In genomic region chr11:84168701-84169288, GRCm38 (mm10) we compare ENCODE assay signal across 8 mouse cellular contexts. TPM values are rescaled to one million over a fixed set of nuclear protein-coding genes. Genes with fewer than 3 reads are reported as not detected.
DNase-seq lines count a peak whose midpoint lies in the region; ATAC-seq lines count a peak whose summit lies in the region.

No protein-coding gene starts in this region.

- H3K36me3 ChIP-seq in heart, embryonic 11.5 days (ENCODE audit: control insufficient read depth, insufficient read depth, low read length): no peaks in the 10 kb centered on the region
- no peaks in the 10 kb centered on the region for H3K36me3 ChIP-seq in forebrain, embryonic 11.5 days (ENCODE audit: control insufficient read depth, insufficient read depth, low read length)

- ATAC-seq in heart, embryonic 11.5 days (replicated peaks; ENCODE audit: insufficient number of reproducible peaks, low FRiP score, low TSS enrichment): no peak
- no peak for ATAC-seq in forebrain, embryonic 11.5 days (replicated peaks; ENCODE audit: low FRiP score)

- DNase-seq in 3T3-L1 (ENCODE audit: low read depth, low spot score): peak; percentile 68
- peak; percentile 81 for DNase-seq in 416B (ENCODE audit: low read depth)
- DNase-seq in cerebellum, adult 9-11 months: peak; percentile 19
- DNase-seq in layer of hippocampus, postnatal 10 days (ENCODE audit: low spot score in 2 of 2): peak; percentile 31 to 46
- peak; percentile 79 for DNase-seq in lung, postnatal 10 days
- peak; percentile 42 for DNase-seq in skeletal muscle tissue, adult 2 months (ENCODE audit: low read depth, low spot score)
- DNase-seq in forebrain, embryonic 11.5 days (ENCODE audit: low spot score): no peak

- no peak overlapping the region for H3K9ac ChIP-seq in heart, embryonic 11.5 days (ENCODE audit: low read depth, low read length)
- H3K9ac ChIP-seq in forebrain, embryonic 11.5 days (ENCODE audit: low read length): no peak overlapping the region

- H3K4me2 ChIP-seq in heart, embryonic 11.5 days: peak overlapping the region; percentile 37; the same call in 1 of the 2 replicates
- H3K4me2 ChIP-seq in forebrain, embryonic 11.5 days (ENCODE audit: low read depth, low read length, severe bottlenecking): no peak overlapping the region

- no peaks in the 10 kb centered on the region for H3K27me3 ChIP-seq in heart, embryonic 11.5 days (ENCODE audit: control insufficient read depth, insufficient read depth, low read length)
- no peaks in the 10 kb centered on the region for H3K27me3 ChIP-seq in forebrain, embryonic 11.5 days (ENCODE audit: control insufficient read depth, insufficient read depth, low read length)

- H3K4me3 ChIP-seq in heart, embryonic 11.5 days (ENCODE audit: low read depth, low read length): no peak overlapping the region
- H3K4me3 ChIP-seq in forebrain, embryonic 11.5 days (ENCODE audit: low read depth, low read length): no peak overlapping the region

- H3K4me1 ChIP-seq in heart, embryonic 11.5 days (ENCODE audit: control insufficient read depth, insufficient read depth, low read length): peaks cover 5% of the 10 kb centered on the region
- H3K4me1 ChIP-seq in forebrain, embryonic 11.5 days (replicated peaks; ENCODE audit: control insufficient read depth, insufficient read depth, low read length): 0 out of 2 replicates have a peak, but pooled peaks cover 2% of the 10 kb centered on the region

- no peaks in the 10 kb centered on the region for H3K9me3 ChIP-seq in heart, embryonic 11.5 days (replicated peaks; ENCODE audit: control insufficient read depth, low read length)
- H3K9me3 ChIP-seq in forebrain, embryonic 11.5 days (ENCODE audit: control insufficient read depth, low read length): no peaks in the 10 kb centered on the region

- H3K27ac ChIP-seq in heart, embryonic 11.5 days (ENCODE audit: low read depth, low read length): no peak overlapping the region
- H3K27ac ChIP-seq in forebrain, embryonic 11.5 days (ENCODE audit: low read depth, low read length): no peak overlapping the region

- 22% methylated on average over 7 of the region's 7 CpGs for WGBS in heart, embryonic 11.5 days (ENCODE audit: insufficient replicate concordance)
- 22% methylated on average over 7 of the region's 7 CpGs for WGBS in forebrain, embryonic 11.5 days

RNA-seq across cellular contexts. Expression of gene Gm11437, which starts 1.5 kb away (rescaled TPM):
- polyA plus RNA-seq in heart, embryonic 11.5 days (2014; fragmentation: Nextera tagmentation; extraction: Ambion mirVana): not detected in 2 replicates
- total RNA-seq in layer of hippocampus, postnatal 10 days (2021): not detected
- not detected in 2 replicates for polyA plus RNA-seq in forebrain, embryonic 11.5 days (2014; fragmentation: Nextera tagmentation; extraction: Ambion mirVana)

RNA-seq across cellular contexts. Expression of gene Acaca, which starts 39.3 kb away (rescaled TPM):
- polyA plus RNA-seq in heart, embryonic 11.5 days (2014; fragmentation: Nextera tagmentation; extraction: Ambion mirVana): 11.9 and 12.1 TPM in 2 replicates
- total RNA-seq in layer of hippocampus, postnatal 10 days (2021): 100 to 1,000 TPM; 105 to 117 TPM
- polyA plus RNA-seq in forebrain, embryonic 11.5 days (2014; fragmentation: Nextera tagmentation; extraction: Ambion mirVana): 32.1 and 37.2 TPM in 2 replicates

RNA-seq across cellular contexts. Expression of gene Tada2a, which starts 39.4 kb away (rescaled TPM):
- polyA plus RNA-seq in heart, embryonic 11.5 days (2014; fragmentation: Nextera tagmentation; extraction: Ambion mirVana): 21.3 and 24.2 TPM in 2 replicates
- total RNA-seq in layer of hippocampus, postnatal 10 days (2021): 10 to 100 TPM; 34.8 to 35.6 TPM
- 41.7 and 42.8 TPM in 2 replicates for polyA plus RNA-seq in forebrain, embryonic 11.5 days (2014; fragmentation: Nextera tagmentation; extraction: Ambion mirVana)
